Comparison of ENCODE assay signal across 25 mouse cellular contexts in genomic region chr8:109662328-109662727, GRCm38 (mm10). TPM values are rescaled to one million over a fixed set of nuclear protein-coding genes. Genes with fewer than 3 reads are reported as not detected.
"Had no signal": no experiment of that assay in that cellular context is flagged by ENCODE, and none has a peak within 500 bp of the region (broad histone marks: within the 10 kb centered on the region; RNA-seq: fewer than 3 reads in every experiment).

No protein-coding gene starts in this region.

- DNase-seq: kidney, adult 18-20 months; kidney, adult 9 months; kidney, postnatal 25 days; left cerebral cortex, postnatal 4 days; liver; lung, adult 18-20 months; lung, postnatal 10 days; lung, postnatal 36 days; thymus, adult 2 months; thymus, postnatal 14 days; thymus, postnatal 4 days had no signal

- H3K4me1 ChIP-seq: limb, embryonic 13.5 days; liver, embryonic 12.5 days; liver, embryonic 15.5 days; lung, embryonic 15.5 days; midbrain, embryonic 10.5 days; midbrain, embryonic 13.5 days; neural tube, embryonic 13.5 days had no signal

- H3K9me3 ChIP-seq: limb, embryonic 13.5 days; liver, embryonic 12.5 days; liver, embryonic 15.5 days; lung, embryonic 15.5 days; megakaryocyte, embryonic 14.5 days; midbrain, embryonic 10.5 days; midbrain, embryonic 13.5 days; neural tube, embryonic 13.5 days had no signal

- H3K27ac ChIP-seq: kidney, postnatal 0 days; limb, embryonic 13.5 days; liver, embryonic 12.5 days; liver, embryonic 15.5 days; lung, embryonic 15.5 days; midbrain, embryonic 10.5 days; midbrain, embryonic 13.5 days; neural tube, embryonic 13.5 days had no signal

- H3K27me3 ChIP-seq: limb, embryonic 13.5 days; liver, embryonic 12.5 days; liver, embryonic 15.5 days; lung, embryonic 15.5 days; megakaryocyte, embryonic 14.5 days; midbrain, embryonic 13.5 days; neural tube, embryonic 13.5 days had no signal

- H3K4me2 ChIP-seq: limb, embryonic 13.5 days; liver, embryonic 12.5 days; liver, embryonic 15.5 days; lung, embryonic 15.5 days; midbrain, embryonic 13.5 days; neural tube, embryonic 13.5 days had no signal

- H3K36me3 ChIP-seq: liver, embryonic 15.5 days; lung, embryonic 15.5 days had no signal

- ATAC-seq: inflammation-experienced regulatory T-cells, adult 6 months; intestine, embryonic 16.5 days; liver, embryonic 12.5 days; midbrain, embryonic 13.5 days; midbrain, embryonic 16.5 days had no signal

- H3K9ac ChIP-seq: limb, embryonic 13.5 days; liver, embryonic 12.5 days; liver, embryonic 15.5 days; lung, embryonic 15.5 days; midbrain, embryonic 13.5 days; neural tube, embryonic 13.5 days had no signal

- H3K4me3 ChIP-seq: limb, embryonic 13.5 days; liver, embryonic 12.5 days; liver, embryonic 15.5 days; lung, embryonic 15.5 days; midbrain, embryonic 10.5 days; midbrain, embryonic 13.5 days; myocyte; neural tube, embryonic 13.5 days had no signal

RNA-seq across cellular contexts. Expression of gene Pkd1l3, which starts 48.0 kb away (rescaled TPM):
- total RNA-seq: monocyte, adult 5-6 weeks had no signal
- polyA plus RNA-seq: kidney, postnatal 0 days; neural tube, embryonic 13.5 days had no signal
